Mouse (Mus musculus) urinary bladder, postnatal 10 days (tissue): ENCODE measurements around the gene Sc5d.

Source experiments
- DNase-seq: peaks from one replicate; pipeline ENCODE4 v3.0.0; 2022; ENCODE audit warnings: low spot score

Sc5d gene

DNA sequence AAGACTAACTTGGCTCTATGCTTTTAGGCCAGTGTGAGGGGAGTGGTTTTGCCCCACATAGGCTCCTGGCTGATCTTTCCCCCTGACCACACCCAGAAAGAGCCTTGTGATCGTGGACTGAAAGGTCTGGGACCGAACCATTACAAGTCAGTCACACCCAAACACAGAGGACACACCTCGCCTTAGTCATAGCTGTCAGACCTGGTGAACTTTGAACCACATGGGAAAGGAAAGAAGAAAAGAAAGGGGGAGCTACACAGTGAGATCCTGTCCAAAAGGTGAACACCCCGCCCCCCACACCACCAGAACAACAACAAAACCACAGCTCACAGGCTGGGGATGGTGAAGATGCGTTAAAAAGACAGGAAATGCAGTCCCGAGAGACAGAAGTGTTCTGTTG is 14.9 kb downstream of the Sc5d start:
- no peak for DNase-seq

GRCm38 (mm10) chr9:42246688-42247087 is 17.4 kb downstream of the Sc5d start:
- no peak for DNase-seq

GRCm38 (mm10) chr9:42244173-42244572 is 19.9 kb downstream of the Sc5d start:
- no peak for DNase-seq

GRCm38 (mm10) chr9:42241021-42241420 is 23.0 kb downstream of the Sc5d start:
- no peak for DNase-seq

DNA sequence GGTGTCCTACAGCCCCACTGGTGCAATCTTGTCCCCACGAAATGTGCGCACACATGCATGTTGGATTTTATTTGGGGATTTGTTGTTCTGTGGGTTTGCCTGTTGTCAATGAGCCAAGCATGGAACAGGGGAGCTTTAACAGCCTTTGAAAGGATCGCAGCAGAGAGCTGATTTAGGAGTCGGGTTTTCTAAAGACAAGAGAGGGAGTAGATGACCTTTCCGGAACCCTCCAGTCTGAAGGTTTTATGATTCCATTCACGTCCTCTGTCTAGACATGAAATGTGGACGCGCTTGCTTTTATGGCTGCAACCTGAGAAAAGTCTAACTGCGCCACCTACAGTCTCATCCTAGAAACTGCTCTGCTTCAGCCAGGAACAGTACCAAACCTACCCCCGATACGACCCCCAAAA is 23.5 kb downstream of the Sc5d start:
- no peak for DNase-seq

DNA sequence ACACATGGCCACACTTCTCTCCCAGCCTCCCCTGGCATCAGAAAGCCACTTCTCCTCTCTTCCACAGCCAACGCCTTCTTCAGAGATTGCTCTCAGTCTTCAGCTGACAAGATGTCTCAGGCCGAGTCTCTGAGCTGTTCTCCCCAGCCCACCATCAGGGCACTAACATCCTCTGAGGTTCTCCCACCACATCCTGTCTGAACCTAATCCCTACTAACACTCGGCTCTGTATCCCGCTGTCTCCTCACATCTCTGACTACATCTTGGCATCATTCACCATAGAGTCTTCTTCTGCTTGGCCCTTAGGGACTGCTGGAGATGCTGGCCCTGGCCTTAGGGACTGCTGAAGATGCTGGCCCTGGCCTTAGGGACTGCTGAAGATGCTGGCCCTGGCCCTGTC is 25.2 kb downstream of the Sc5d start:
- DNase-seq, result no peak

DNA sequence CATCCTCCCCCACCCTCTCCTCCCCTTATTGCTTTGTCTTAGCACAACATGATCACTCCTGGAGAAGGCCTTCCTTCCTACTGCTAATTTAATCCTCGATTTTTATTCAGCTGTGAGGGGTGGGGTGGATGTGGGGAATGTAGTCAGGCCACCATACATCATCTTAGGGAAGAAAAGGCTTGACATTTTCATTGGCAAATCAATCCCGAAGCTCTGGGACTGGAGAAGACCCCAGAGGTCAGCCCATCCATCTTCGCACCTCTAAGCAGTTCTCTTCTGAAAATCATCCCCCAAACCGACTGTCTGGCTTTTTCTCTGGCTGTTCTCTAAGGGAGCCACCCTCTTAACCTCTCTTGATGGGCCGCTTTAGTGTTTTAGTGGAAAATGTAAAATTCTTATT is 32.9 kb downstream of the Sc5d start:
- DNase-seq, result no peak

GRCm38 (mm10) chr9:42230333-42230732 is 33.7 kb downstream of the Sc5d start:
- no peak for DNase-seq

DNA sequence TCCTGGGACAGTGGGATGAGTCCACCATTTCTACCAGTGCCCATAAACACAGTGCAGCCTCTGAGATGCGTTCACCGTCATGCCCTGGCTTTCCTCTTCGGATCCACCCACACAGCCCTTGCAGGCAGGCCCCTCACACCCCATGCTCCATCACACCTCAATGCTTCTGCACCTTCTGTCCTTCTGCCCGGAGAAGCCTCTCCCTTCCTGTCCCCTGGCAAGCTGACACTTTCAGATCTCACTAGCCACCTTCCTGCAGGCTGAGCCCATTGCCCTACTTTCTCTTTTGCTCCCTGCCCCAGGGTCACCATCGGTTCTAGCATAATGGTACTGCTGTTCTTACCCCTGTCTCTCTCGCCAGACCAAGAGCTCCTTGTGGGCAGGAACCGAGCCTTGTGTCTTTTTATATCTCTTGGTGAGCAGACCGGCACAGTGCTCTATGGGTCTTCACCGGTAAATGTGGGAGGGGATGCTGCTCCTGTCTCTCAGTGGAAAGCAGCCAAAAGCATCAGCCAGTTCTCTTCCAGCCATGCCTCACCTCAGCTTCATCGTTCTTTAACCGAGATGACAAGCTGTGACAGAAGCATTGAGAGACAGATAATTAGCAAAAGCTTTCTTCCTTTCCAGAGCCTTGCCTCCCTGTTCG is 34.5 kb downstream of the Sc5d start:
- DNase-seq, result no peak

- DNase-seq, result no peak
Measured at GRCm38 (mm10) chr9:42227804-42228203, 36.3 kb downstream of the Sc5d start.

GRCm38 (mm10) chr9:42219001-42219660 is 44.9 kb downstream of the Sc5d start:
- no peak for DNase-seq

- peak; percentile 24 for DNase-seq
Measured at GRCm38 (mm10) chr9:42217685-42218084, 46.4 kb downstream of the Sc5d start.

DNA sequence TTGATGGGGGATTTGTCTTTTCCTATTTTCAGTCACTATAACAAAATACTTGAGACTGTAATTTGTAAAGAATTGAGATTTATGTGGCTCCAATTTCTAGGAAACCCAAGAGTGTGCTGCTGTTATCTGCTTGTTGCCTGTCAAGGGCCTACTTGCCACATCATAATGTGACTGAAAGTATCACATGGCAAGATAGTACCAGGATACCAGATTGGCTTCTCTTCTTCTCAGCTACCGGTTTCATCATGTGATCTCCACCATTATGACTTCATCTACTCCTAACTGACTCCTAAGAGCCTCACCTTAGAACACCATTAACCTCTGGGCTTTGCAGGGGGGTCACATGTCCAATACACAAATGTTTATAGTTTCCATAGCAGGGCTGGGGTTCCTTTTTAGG is 49.9 kb downstream of the Sc5d start:
- no peak for DNase-seq

DNA sequence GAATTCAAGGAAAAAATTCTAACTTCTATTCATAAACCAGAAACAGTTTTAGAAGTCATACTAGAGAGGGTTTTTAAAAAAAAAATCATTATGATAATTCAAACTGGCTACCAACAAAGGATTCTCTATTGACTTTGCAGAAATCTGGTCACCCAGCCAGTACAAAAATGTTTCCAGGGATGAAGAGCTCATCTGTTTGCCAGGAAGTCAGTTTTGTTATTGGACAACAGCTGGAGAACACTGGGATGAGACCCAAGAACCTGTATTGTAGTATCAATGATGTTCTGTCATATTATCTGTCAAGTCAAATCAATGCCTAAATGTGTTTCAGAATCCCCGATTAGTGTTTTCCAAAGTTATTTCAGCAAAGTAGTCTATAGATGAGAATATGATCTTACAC is 50.9 kb downstream of the Sc5d start:
- no peak for DNase-seq

GRCm38 (mm10) chr9:42209666-42210065 is 54.4 kb downstream of the Sc5d start:
- no peak for DNase-seq

GRCm38 (mm10) chr9:42208463-42208862 is 55.6 kb downstream of the Sc5d start:
- DNase-seq, result no peak

DNA sequence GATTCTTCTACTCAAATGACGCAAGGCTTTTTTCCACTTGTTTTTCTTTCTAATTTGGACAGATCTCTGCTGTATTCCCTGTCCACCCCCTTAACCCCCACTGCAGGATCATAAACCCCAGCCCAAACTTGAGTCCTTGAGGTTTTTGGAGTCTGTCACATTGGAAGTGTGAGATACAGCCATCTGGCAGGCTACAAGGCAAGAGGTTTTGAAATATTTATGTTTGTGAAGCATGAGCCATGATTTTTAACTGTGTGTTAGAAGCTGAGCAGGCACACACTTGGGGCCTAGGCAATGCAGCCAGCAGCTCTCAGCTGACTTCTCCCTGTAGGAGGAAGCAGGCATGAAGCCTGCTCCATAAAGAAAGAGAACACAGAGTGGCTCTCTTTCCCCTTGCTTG is 57.3 kb downstream of the Sc5d start:
- DNase-seq, result no peak

DNA sequence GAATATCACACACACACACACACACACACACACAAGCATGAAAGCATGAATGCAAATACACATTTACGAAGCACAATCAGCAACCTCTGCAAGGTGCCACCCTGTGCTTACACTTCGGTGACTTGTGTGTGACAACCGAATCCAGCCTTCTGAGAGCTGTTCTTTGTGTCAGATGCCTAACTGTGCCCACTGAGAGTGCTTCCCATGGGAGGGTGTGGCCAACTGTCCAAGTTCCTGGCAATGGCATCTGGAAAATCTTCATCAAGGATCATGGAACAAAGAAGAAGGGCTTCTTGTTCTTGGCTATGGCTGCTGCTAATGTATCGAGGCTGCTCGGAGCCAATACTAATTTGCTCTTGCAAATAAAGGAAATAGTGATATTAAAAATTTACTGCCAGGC is 61.8 kb downstream of the Sc5d start:
- no peak for DNase-seq
